Mouse (Mus musculus) stomach, postnatal 0 days (tissue): Measurements from ENCODE around the gene Sema4f. TPM values are rescaled to one million over a fixed set of nuclear protein-coding genes. Genes with fewer than 3 reads are reported as not detected.

Experiments
- ATAC-seq: fragments of 200-750 bp; cut with Nextera tagmentation; 2 replicates; pipeline ENCODE4 v1.8.0; 2017; ENCODE audit not compliant: low FRiP score, low TSS enrichment
- DNase-seq: peaks from one replicate; pipeline ENCODE4 v3.0.0-alpha.2; 2016; ENCODE audit warnings: low spot score
- H3K27ac ChIP-seq: fragments of 300-500 bp; sonication (generic); replicated peaks from 2 replicates; pipeline ENCODE4 v1.5.1; 2014; ENCODE audit warnings: mild to moderate bottlenecking, control low read depth
- H3K27me3 ChIP-seq: fragments of 300-500 bp; sonication (generic); 2 replicates; pipeline ENCODE4 v1.6.1; 2014; ENCODE audit warnings: low read length; ENCODE audit not compliant: control insufficient read depth, insufficient read depth
- H3K36me3 ChIP-seq: fragments of 300-500 bp; sonication (generic); 2 replicates; pipeline ENCODE4 v1.6.1; 2014; ENCODE audit warnings: low read length, mixed read lengths; ENCODE audit not compliant: control insufficient read depth, insufficient read depth
- H3K4me1 ChIP-seq: fragments of 300-500 bp; sonication (generic); replicated peaks from 2 replicates; pipeline ENCODE4 v1.6.1; 2014; ENCODE audit warnings: antibody characterized with exemption; ENCODE audit not compliant: control insufficient read depth, insufficient read depth
- H3K4me2 ChIP-seq: fragments of 300-500 bp; sonication (generic); replicated peaks from 2 replicates; pipeline ENCODE4 v1.6.1; 2014; ENCODE audit warnings: low read depth, mild to moderate bottlenecking, control low read depth, moderate library complexity
- H3K4me3 ChIP-seq: fragments of 300-500 bp; sonication (generic); 2 replicates; pipeline ENCODE4 v1.5.1; 2014; ENCODE audit warnings: low read depth, low read length, control low read depth
- H3K9ac ChIP-seq: fragments of 300-500 bp; sonication (generic); 2 replicates; pipeline ENCODE4 v1.6.1; 2014; ENCODE audit warnings: mild to moderate bottlenecking, low read length, control low read depth, mixed read lengths
- H3K9me3 ChIP-seq: fragments of 300-500 bp; sonication (generic); 2 replicates; pipeline ENCODE4 v1.6.1; 2016; ENCODE audit warnings: low read length; ENCODE audit not compliant: control insufficient read depth
- CTCF ChIP-seq: IDR thresholded peaks from 2 replicates; pipeline ENCODE4 v1.5.1; 2016; ENCODE audit warnings: antibody characterized with exemption, low read depth, mild to moderate bottlenecking, moderate library complexity
- EP300 ChIP-seq: optimal IDR thresholded peaks from 2 replicates; pipeline ENCODE3; 2016; ENCODE audit warnings: antibody characterized with exemption
- WGBS: fragments of 180-500 bp; shearing (Covaris S2); extraction: QIAGEN DNeasy Blood & Tissue Kit; methylation state at CpG from one replicate; pipeline ENCODE4 v1.1.7; 2014; 5-methylcytosine and 5-hydroxymethylcytosine counted together
- polyA plus RNA-seq: library from polyadenylated mRNA; unstranded; fragments of >200 nt; fragmentation: Nextera tagmentation; extraction: Ambion mirVana; gene quantifications from 2 replicates; pipeline ENCODE4 v1.2.1, GENCODE M21; 2015

Gene Sema4f
- polyA plus RNA-seq, 1 experiment from 2014 or later, result 0.58 TPM

DNA sequence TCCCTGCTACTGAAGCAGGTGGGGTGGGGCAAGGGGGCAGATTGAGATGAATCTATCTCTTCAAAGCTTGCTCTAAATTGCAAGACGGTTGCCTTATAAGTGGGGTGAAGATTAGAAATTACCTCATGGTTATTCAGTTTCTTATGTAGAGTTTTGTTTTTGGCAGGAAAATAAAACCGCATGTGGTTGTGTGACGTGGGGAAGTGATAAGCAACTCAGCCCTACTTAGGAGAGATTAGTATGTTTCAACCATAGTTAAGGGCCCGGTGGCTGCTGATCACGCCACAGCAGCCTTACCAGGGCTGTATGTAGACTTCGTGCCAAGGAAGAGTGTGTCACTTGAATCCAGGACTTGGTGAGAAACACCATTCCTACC, 67.2 kb downstream of the Sema4f start:
- DNase-seq, result no peak
- no peak overlapping the region for H3K9ac ChIP-seq
- H3K4me3 ChIP-seq, result no peak overlapping the region
- no peaks in the 10 kb centered on the region for H3K4me1 ChIP-seq
- no peak overlapping the region for H3K4me2 ChIP-seq
- TF ChIP-seq CTCF (no peak), EP300 (no peak)
- no peak for ATAC-seq
- no peaks in the 10 kb centered on the region for H3K27me3 ChIP-seq
- 56% methylated on average over 6 of the region's 6 CpGs for WGBS
- 0 out of 2 replicates have a peak overlapping the region, but pooled peaks have one; percentile 49 for H3K27ac ChIP-seq
- H3K9me3 ChIP-seq, result no peaks in the 10 kb centered on the region
- H3K36me3 ChIP-seq, result no peaks in the 10 kb centered on the region

DNA sequence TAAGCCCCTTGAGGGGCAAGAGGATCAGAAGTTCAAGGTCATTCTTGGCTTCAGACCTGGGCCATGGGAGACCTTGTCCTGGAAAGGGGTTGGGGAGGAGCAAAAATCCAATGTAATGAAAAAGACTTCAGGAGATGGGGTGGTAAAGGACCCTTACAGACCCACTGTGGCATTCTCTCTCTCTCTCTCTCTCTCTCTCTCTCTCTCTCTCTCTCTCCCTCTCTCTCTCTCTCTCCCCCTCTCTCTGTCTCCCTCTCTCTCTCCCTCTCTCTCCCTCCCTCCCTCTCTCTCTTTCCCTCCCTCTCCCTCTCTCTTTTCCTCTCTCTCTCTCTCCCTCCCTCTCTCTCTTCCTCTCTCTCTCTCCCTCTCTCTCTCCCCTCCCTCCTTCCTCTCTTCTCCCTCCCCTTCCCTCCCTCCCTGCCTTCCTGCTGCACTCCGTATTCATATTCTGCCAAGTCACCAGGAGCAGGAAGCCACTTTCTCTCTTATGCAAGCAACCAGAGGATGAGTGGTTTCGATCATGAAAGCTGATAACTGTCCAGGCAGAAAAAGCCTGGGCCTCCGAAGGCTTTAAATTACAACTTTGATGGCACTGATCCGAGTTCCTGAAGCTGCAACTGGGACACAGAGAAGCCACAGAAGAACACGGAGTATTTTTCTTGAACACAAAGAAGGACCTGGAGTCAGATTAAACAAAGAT, 67.8 kb downstream of the Sema4f start:
- no peak overlapping the region for H3K9ac ChIP-seq
- 0 out of 2 replicates have a peak overlapping the region, but pooled peaks have one; percentile 49 for H3K27ac ChIP-seq
- H3K27me3 ChIP-seq, result no peaks in the 10 kb centered on the region
- no peaks in the 10 kb centered on the region for H3K4me1 ChIP-seq
- no peaks in the 10 kb centered on the region for H3K36me3 ChIP-seq
- TF ChIP-seq EP300, result no peak
- 10% methylated on average over 5 of the region's 5 CpGs for WGBS
- H3K4me3 ChIP-seq, result no peak overlapping the region
- no peak; the same call in 1 of the 2 replicates for ATAC-seq
- H3K4me2 ChIP-seq, result no peak overlapping the region
- no peaks in the 10 kb centered on the region for H3K9me3 ChIP-seq
- no peak for DNase-seq

DNA sequence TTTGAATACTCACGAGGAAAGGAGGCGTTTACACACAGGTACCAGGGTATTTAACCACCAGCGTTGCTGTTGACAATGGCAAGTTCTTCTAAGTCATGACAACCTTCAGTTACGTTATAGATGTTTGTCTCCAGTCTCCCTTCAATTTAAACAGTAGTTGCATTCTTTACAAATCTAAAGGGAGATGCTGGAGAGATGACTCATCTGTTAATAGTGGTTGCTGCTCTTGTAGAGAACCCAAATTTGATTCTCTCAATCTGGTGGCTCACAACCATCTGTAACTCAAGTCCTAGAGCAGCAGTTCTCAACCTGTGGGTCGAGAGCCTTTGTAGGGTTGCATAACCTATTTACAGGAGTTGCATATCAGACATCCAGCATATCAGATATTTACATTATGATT, 71.1 kb downstream of the Sema4f start:
- ATAC-seq (no peak), DNase-seq (no peak)
- Histone ChIP-seq H3K27ac (no peak overlapping the region), H3K36me3 (no peaks in the 10 kb centered on the region), H3K4me3 (no peak overlapping the region), H3K4me2 (no peak overlapping the region), H3K27me3 (no peaks in the 10 kb centered on the region), H3K9ac (no peak overlapping the region), H3K4me1 (no peaks in the 10 kb centered on the region), H3K9me3 (no peaks in the 10 kb centered on the region)
- 48% methylated on average over 5 of the region's 5 CpGs for WGBS
- TF ChIP-seq EP300 (no peak), CTCF (no peak)

DNA sequence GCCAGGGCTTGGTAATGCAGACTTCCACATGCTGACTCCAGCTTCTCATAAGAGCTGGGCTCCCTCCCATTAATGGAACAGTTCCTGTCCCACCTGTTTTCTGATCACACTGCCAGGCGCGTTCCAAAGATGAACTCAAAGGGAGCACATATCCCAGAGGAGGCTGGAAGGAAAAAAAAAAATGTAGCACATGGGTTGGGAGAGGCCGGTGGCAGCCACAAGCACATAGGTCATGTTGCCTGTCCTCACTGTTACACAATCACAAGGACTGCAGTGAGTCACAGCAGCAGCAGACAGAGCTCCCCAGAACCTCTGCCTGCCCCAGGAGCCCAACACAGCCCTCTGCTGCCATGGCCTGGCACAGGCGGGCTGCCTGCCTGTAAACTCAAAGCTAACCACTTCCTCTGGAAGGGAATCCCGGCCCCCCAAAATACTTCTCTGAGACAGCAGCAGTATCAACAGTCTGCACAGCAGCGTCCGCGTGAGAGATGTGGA, 76.1 kb downstream of the Sema4f start:
- Histone ChIP-seq H3K36me3 (no peaks in the 10 kb centered on the region), H3K9ac (no peak overlapping the region; the same call in 1 of the 2 replicates), H3K4me1 (no peaks in the 10 kb centered on the region), H3K27ac (peak overlapping the region; percentile 79), H3K4me2 (no peak overlapping the region), H3K27me3 (no peaks in the 10 kb centered on the region), H3K4me3 (no peak overlapping the region), H3K9me3 (no peaks in the 10 kb centered on the region)
- ATAC-seq, result peak; percentile 98
- DNase-seq, result peak; percentile 66
- TF ChIP-seq CTCF (peak; percentile 66), EP300 (peak; percentile 89)
- 55% methylated on average over 8 of the region's 8 CpGs for WGBS

DNA sequence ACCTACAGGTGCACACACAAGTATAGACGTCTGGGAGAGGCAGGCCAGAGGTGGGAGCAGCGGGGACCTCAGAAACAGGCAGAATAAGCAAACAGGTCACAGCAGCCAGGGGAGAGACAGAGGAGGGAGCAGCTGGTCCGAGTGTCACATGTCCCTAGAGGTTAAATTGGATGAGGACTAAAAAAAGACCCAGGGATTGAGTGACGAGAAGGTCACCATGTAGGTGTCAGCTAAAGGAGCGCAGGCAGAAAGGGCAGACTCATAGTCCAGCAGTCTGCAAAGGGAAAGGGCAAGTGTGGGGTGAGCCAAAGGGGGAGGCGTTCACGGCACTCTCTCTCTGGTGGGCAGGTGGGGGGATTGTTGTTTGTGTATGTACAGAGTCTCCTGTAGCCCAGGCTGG, 77.1 kb downstream of the Sema4f start:
- Histone ChIP-seq H3K36me3 (no peaks in the 10 kb centered on the region), H3K9me3 (no peaks in the 10 kb centered on the region), H3K9ac (no peak overlapping the region), H3K4me3 (no peak overlapping the region), H3K4me2 (no peak overlapping the region), H3K27ac (peak overlapping the region; percentile 79), H3K4me1 (no peaks in the 10 kb centered on the region), H3K27me3 (no peaks in the 10 kb centered on the region)
- ATAC-seq (no peak), DNase-seq (no peak)
- TF ChIP-seq CTCF (no peak), EP300 (no peak)
- 64% methylated on average over 7 of the region's 7 CpGs for WGBS

DNA sequence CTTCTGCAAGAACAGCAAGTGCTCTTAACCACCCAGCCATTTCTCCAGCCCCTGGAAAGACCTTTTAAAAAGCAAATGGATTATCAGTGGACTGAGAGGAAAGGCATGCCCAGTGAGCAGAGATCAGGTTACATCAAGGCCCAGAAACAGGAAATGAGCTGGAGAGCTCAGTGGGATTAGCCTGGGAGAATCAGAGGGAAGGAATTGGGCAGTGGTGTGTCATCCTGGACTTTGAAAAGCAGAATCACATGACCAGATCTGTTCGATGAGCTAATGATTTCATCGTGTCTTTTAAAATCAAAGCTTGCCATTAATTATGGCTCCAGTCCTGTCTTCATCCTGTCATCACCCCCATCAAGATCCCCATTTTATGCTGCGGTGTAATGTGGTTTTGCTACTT, 77.5 kb downstream of the Sema4f start:
- Histone ChIP-seq H3K9ac (no peak overlapping the region), H3K4me1 (no peaks in the 10 kb centered on the region), H3K36me3 (no peaks in the 10 kb centered on the region), H3K4me2 (no peak overlapping the region), H3K27ac (peak overlapping the region; percentile 79), H3K9me3 (no peaks in the 10 kb centered on the region), H3K4me3 (no peak overlapping the region), H3K27me3 (no peaks in the 10 kb centered on the region)
- ATAC-seq (no peak), DNase-seq (no peak)
- TF ChIP-seq CTCF (no peak), EP300 (no peak)
- 49% methylated on average over 3 of the region's 3 CpGs for WGBS

Other genes starting within 250 kb of the Sema4f start
- 79.8 and 84.5 TPM in 2 replicates for gene Pole4, start 234.4 kb downstream of the Sema4f start, polyA plus RNA-seq
- gene Hk2, start 165.3 kb downstream of the Sema4f start, polyA plus RNA-seq, result 7.1 and 8.9 TPM in 2 replicates
- 0.08 and 0.28 TPM in 2 replicates for gene M1ap, start 7.1 kb upstream of the Sema4f start, polyA plus RNA-seq
- gene Dok1, start 93.7 kb upstream of the Sema4f start, polyA plus RNA-seq, result 8.3 TPM in 2 replicates
- gene Loxl3, start 94.4 kb upstream of the Sema4f start, polyA plus RNA-seq, result 5.5 and 6.1 TPM in 2 replicates
- 135 and 150 TPM in 2 replicates for gene Aup1, start 114.8 kb upstream of the Sema4f start, polyA plus RNA-seq
- gene Htra2, start 115.5 kb upstream of the Sema4f start, polyA plus RNA-seq, result 31.3 and 35.7 TPM in 2 replicates
- gene Dqx1, start 118.1 kb upstream of the Sema4f start, polyA plus RNA-seq, result 5.4 and 5.8 TPM in 2 replicates
- gene Tlx2, start 130.5 kb upstream of the Sema4f start, polyA plus RNA-seq, result 2.4 TPM in 2 replicates
- 13.1 and 14.0 TPM in 2 replicates for gene Pcgf1, start 138.1 kb upstream of the Sema4f start, polyA plus RNA-seq
- 0.53 and 0.56 TPM in 2 replicates for gene Lbx2, start 146.6 kb upstream of the Sema4f start, polyA plus RNA-seq
- gene Ccdc142, start 161.8 kb upstream of the Sema4f start, polyA plus RNA-seq, result 1.1 and 1.4 TPM in 2 replicates
- gene Gm42688, start 161.8 kb upstream of the Sema4f start, polyA plus RNA-seq, result 1.1 and 1.3 TPM in 2 replicates
- 108 and 117 TPM in 2 replicates for gene Mrpl53, start 169.3 kb upstream of the Sema4f start, polyA plus RNA-seq
- 23.2 and 24.4 TPM in 2 replicates for gene Mogs, start 175.7 kb upstream of the Sema4f start, polyA plus RNA-seq
- 57.4 and 59.4 TPM in 2 replicates for gene Wbp1, start 181.8 kb upstream of the Sema4f start, polyA plus RNA-seq
- gene Ino80b, start 185.7 kb upstream of the Sema4f start, polyA plus RNA-seq, result 7.7 and 9.4 TPM in 2 replicates
- gene Rtkn, start 195.7 kb upstream of the Sema4f start, polyA plus RNA-seq, result 18.5 and 20.4 TPM in 2 replicates
- gene Wdr54, start 216.6 kb upstream of the Sema4f start, polyA plus RNA-seq, result 1.6 and 1.7 TPM in 2 replicates
- gene 1700003E16Rik, start 216.6 kb upstream of the Sema4f start, polyA plus RNA-seq, result 1.1 TPM in 2 replicates
- 42.9 and 43.5 TPM in 2 replicates for gene Dctn1, start 226.2 kb upstream of the Sema4f start, polyA plus RNA-seq